ENCODE assay signal across 8 mouse cellular contexts in genomic region chr6:134922511-134923195, GRCm38 (mm10). TPM values are rescaled to one million over a fixed set of nuclear protein-coding genes. Genes with fewer than 3 reads are reported as not detected.
DNase-seq lines count a peak whose midpoint lies in the region; ATAC-seq lines count a peak whose summit lies in the region.

No protein-coding gene starts in this region.

- H3K9ac ChIP-seq in heart, embryonic 11.5 days (ENCODE audit: low read depth, low read length) = peak overlapping the region; percentile 87
- H3K9ac ChIP-seq in hindbrain, embryonic 16.5 days (ENCODE audit: low read depth, low read length) = peak overlapping the region; percentile 82; the same call in 1 of the 2 replicates
- H3K9ac ChIP-seq in midbrain, embryonic 11.5 days (ENCODE audit: low read length) = peak overlapping the region; percentile 79

- no peaks in the 10 kb centered on the region; the same call in 1 of the 2 replicates for H3K36me3 ChIP-seq in heart, embryonic 11.5 days (ENCODE audit: control insufficient read depth, insufficient read depth, low read length)
- H3K36me3 ChIP-seq in hindbrain, embryonic 16.5 days (ENCODE audit: control insufficient read depth, insufficient read depth, low read length) = no peaks in the 10 kb centered on the region
- H3K36me3 ChIP-seq in midbrain, embryonic 11.5 days (ENCODE audit: control insufficient read depth, insufficient read depth, low read length) = no peaks in the 10 kb centered on the region

- no peak overlapping the region for H3K27ac ChIP-seq in heart, embryonic 11.5 days (ENCODE audit: low read depth, low read length)
- H3K27ac ChIP-seq in hindbrain, embryonic 16.5 days (ENCODE audit: low read depth, low read length) = no peak overlapping the region
- no peak overlapping the region for H3K27ac ChIP-seq in midbrain, embryonic 11.5 days (ENCODE audit: low read depth, low read length)

- H3K4me2 ChIP-seq in heart, embryonic 11.5 days = peak overlapping the region; percentile 84
- peak overlapping the region; percentile 91 for H3K4me2 ChIP-seq in hindbrain, embryonic 16.5 days (ENCODE audit: low read length)
- peak overlapping the region; percentile 82 for H3K4me2 ChIP-seq in midbrain, embryonic 11.5 days

- WGBS in heart, embryonic 11.5 days (ENCODE audit: insufficient replicate concordance) = 37% methylated on average over 9 of the region's 9 CpGs
- 37% methylated on average over 9 of the region's 9 CpGs for WGBS in hindbrain, embryonic 16.5 days
- WGBS in midbrain, embryonic 11.5 days = 54% methylated on average over 9 of the region's 9 CpGs

- peaks cover 15% of the 10 kb centered on the region for H3K4me1 ChIP-seq in heart, embryonic 11.5 days (ENCODE audit: control insufficient read depth, insufficient read depth, low read length)
- peaks cover 25% of the 10 kb centered on the region for H3K4me1 ChIP-seq in hindbrain, embryonic 16.5 days (ENCODE audit: control insufficient read depth, insufficient read depth, low read depth, low read length)
- H3K4me1 ChIP-seq in midbrain, embryonic 11.5 days (ENCODE audit: control insufficient read depth, insufficient read depth, low read length) = peaks cover 39% of the 10 kb centered on the region

- H3K9me3 ChIP-seq in heart, embryonic 11.5 days (replicated peaks; ENCODE audit: control insufficient read depth, low read length) = no peaks in the 10 kb centered on the region
- H3K9me3 ChIP-seq in hindbrain, embryonic 16.5 days (ENCODE audit: control insufficient read depth, low read length) = no peaks in the 10 kb centered on the region
- no peaks in the 10 kb centered on the region for H3K9me3 ChIP-seq in midbrain, embryonic 11.5 days (ENCODE audit: control insufficient read depth, low read length)

- no peak for ATAC-seq in heart, embryonic 11.5 days (replicated peaks; ENCODE audit: insufficient number of reproducible peaks, low FRiP score, low TSS enrichment)
- no peak for ATAC-seq in hindbrain, embryonic 16.5 days
- no peak for ATAC-seq in midbrain, embryonic 11.5 days (ENCODE audit: low FRiP score)

- peak overlapping the region; percentile 74 for H3K4me3 ChIP-seq in heart, embryonic 11.5 days (ENCODE audit: low read depth, low read length)
- peak overlapping the region; percentile 70 for H3K4me3 ChIP-seq in hindbrain, embryonic 16.5 days (ENCODE audit: low read length)
- H3K4me3 ChIP-seq in midbrain, embryonic 11.5 days (ENCODE audit: low read depth, low read length) = peak overlapping the region; percentile 71

- DNase-seq in heart, postnatal 4 days = no peak
- DNase-seq in NIH3T3 (ENCODE audit: low read depth) = peak; percentile 39
- peak; percentile 82 for DNase-seq in midbrain, embryonic 11.5 days (ENCODE audit: low spot score, missing footprints)
- DNase-seq in T-cell, adult 2 months (ENCODE audit: low spot score) = no peak
- no peak for DNase-seq in embryo, embryonic 10.5 days (ENCODE audit: low spot score)
- DNase-seq in kidney, postnatal 4 days = no peak

- no peaks in the 10 kb centered on the region for H3K27me3 ChIP-seq in heart, embryonic 11.5 days (ENCODE audit: control insufficient read depth, insufficient read depth, low read length)
- 0 out of 2 replicates have a peak, but pooled peaks cover 3% of the 10 kb centered on the region for H3K27me3 ChIP-seq in hindbrain, embryonic 16.5 days (replicated peaks; ENCODE audit: control insufficient read depth, insufficient read depth, low read length)
- no peaks in the 10 kb centered on the region for H3K27me3 ChIP-seq in midbrain, embryonic 11.5 days (ENCODE audit: control insufficient read depth, insufficient read depth, low read length)

RNA-seq across cellular contexts. Expression of gene Cdkn1b, which starts 2.5 kb away (rescaled TPM):
- polyA plus RNA-seq in heart, embryonic 11.5 days (2014; fragmentation: Nextera tagmentation; extraction: Ambion mirVana) = 13.9 and 14.7 TPM in 2 replicates
- total RNA-seq in heart, postnatal 4 days (2021) = 10 to 100 TPM; 46.1 to 47.7 TPM
- polyA plus RNA-seq in hindbrain, embryonic 16.5 days (2015; fragmentation: Nextera tagmentation; extraction: Ambion mirVana) = 12.6 and 15.1 TPM in 2 replicates
- polyA plus RNA-seq in midbrain, embryonic 11.5 days (2014; fragmentation: Nextera tagmentation; extraction: Ambion mirVana) = 27.8 and 28.0 TPM in 2 replicates

RNA-seq across cellular contexts. Expression of gene Gpr19, which starts 24.3 kb away (rescaled TPM):
- polyA plus RNA-seq in heart, embryonic 11.5 days (2014; fragmentation: Nextera tagmentation; extraction: Ambion mirVana) = 11.1 and 12.0 TPM in 2 replicates
- total RNA-seq in heart, postnatal 4 days (2021) = 1 to 10 TPM; 6.3 to 6.6 TPM
- 36.1 and 41.3 TPM in 2 replicates for polyA plus RNA-seq in hindbrain, embryonic 16.5 days (2015; fragmentation: Nextera tagmentation; extraction: Ambion mirVana)
- polyA plus RNA-seq in midbrain, embryonic 11.5 days (2014; fragmentation: Nextera tagmentation; extraction: Ambion mirVana) = 35.3 and 36.9 TPM in 2 replicates

RNA-seq across cellular contexts. Expression of gene Apold1, which starts 58.9 kb away (rescaled TPM):
- polyA plus RNA-seq in heart, embryonic 11.5 days (2014; fragmentation: Nextera tagmentation; extraction: Ambion mirVana) = 4.3 TPM in 2 replicates
- total RNA-seq in heart, postnatal 4 days (2021) = 10 to 100 TPM; 29.5 to 36.8 TPM
- polyA plus RNA-seq in hindbrain, embryonic 16.5 days (2015; fragmentation: Nextera tagmentation; extraction: Ambion mirVana) = 4.4 and 5.7 TPM in 2 replicates
- polyA plus RNA-seq in midbrain, embryonic 11.5 days (2014; fragmentation: Nextera tagmentation; extraction: Ambion mirVana) = 2.8 and 3.2 TPM in 2 replicates

Comparison
In these comparisons a context has a peak if more than half of its experiments do, and no peak if none do; other contexts are left out.
1. DNase-seq: peak in NIH3T3 (single experiment) and midbrain, embryonic 11.5 days (single experiment); none in heart, postnatal 4 days (single experiment), T-cell, adult 2 months (single experiment), embryo, embryonic 10.5 days (single experiment) and kidney, postnatal 4 days (0 of 2).
2. Peak in every context shown above with its lines, with median percentiles within 50 percentile points of each other: H3K4me2 ChIP-seq, H3K4me3 ChIP-seq and H3K9ac ChIP-seq.